Mouse (Mus musculus) kidney, postnatal 0 days (tissue): ENCODE data around the gene Atg13. TPM values are rescaled to one million over a fixed set of nuclear protein-coding genes. Genes with fewer than 3 reads are reported as not detected.
A peak's percentile ranks its signal among the peaks of the same experiment; 100 is the strongest.

Experiments used
- ATAC-seq: fragments of 200-750 bp; cut with Nextera tagmentation; replicated peaks from 2 replicates; pipeline ENCODE4 v1.8.0; 2017; ENCODE audit warnings: low read depth, moderate number of reproducible peaks, moderate TSS enrichment, moderate library complexity; ENCODE audit not compliant: low FRiP score
- DNase-seq: peaks from one replicate; pipeline ENCODE4 v3.0.0-alpha.2; 2016; ENCODE audit warnings: low spot score
- H3K27ac ChIP-seq: fragments of 300-500 bp; sonication (generic); 2 replicates; pipeline ENCODE4 v1.5.1; 2014; ENCODE audit warnings: mild to moderate bottlenecking
- H3K27me3 ChIP-seq: fragments of 300-500 bp; sonication (generic); 2 replicates; pipeline ENCODE4 v1.6.1; 2014; ENCODE audit warnings: low read length, mixed read lengths; ENCODE audit not compliant: insufficient read depth
- H3K36me3 ChIP-seq: fragments of 300-500 bp; sonication (generic); 2 replicates; pipeline ENCODE4 v1.6.1; 2014; ENCODE audit warnings: low read length, mixed read lengths; ENCODE audit not compliant: insufficient read depth
- H3K4me1 ChIP-seq: fragments of 300-500 bp; sonication (generic); replicated peaks from 2 replicates; pipeline ENCODE4 v1.6.1; 2014; ENCODE audit warnings: antibody characterized with exemption, low read length, mixed read lengths; ENCODE audit not compliant: insufficient read depth
- H3K4me2 ChIP-seq: fragments of 300-500 bp; sonication (generic); 2 replicates; pipeline ENCODE4 v1.6.1; 2014; ENCODE audit warnings: mild to moderate bottlenecking, low read length, moderate library complexity, mixed read lengths
- H3K4me3 ChIP-seq: fragments of 300-500 bp; sonication (generic); replicated peaks from 2 replicates; pipeline ENCODE4 v1.5.1; 2014; ENCODE audit warnings: low read depth, low read length
- H3K9ac ChIP-seq: fragments of 300-500 bp; sonication (generic); 2 replicates; pipeline ENCODE4 v1.6.1; 2014; ENCODE audit warnings: low read depth, low read length
- H3K9me3 ChIP-seq: fragments of 300-500 bp; sonication (generic); replicated peaks from 2 replicates; pipeline ENCODE4 v1.6.1; 2016; ENCODE audit warnings: low read length, inconsistent platforms, mixed read lengths
- CTCF ChIP-seq: IDR thresholded peaks from 2 replicates; pipeline ENCODE4 v1.5.1; 2016; ENCODE audit warnings: antibody characterized with exemption, low read depth, mild to moderate bottlenecking, moderate library complexity
- WGBS: fragments of 180-500 bp; shearing (Covaris S2); extraction: QIAGEN DNeasy Blood & Tissue Kit; methylation state at CpG from one replicate; pipeline ENCODE4 v1.1.7; 2014; 5-methylcytosine and 5-hydroxymethylcytosine counted together
- polyA plus RNA-seq: library from polyadenylated mRNA; unstranded; fragments of >200 nt; fragmentation: Nextera tagmentation; extraction: Ambion mirVana; gene quantifications from 2 replicates; pipeline ENCODE4 v1.2.1, GENCODE M21; 2015

Atg13 gene
- polyA plus RNA-seq, 1 experiment from 2014 or later: 20.8 TPM

DNA sequence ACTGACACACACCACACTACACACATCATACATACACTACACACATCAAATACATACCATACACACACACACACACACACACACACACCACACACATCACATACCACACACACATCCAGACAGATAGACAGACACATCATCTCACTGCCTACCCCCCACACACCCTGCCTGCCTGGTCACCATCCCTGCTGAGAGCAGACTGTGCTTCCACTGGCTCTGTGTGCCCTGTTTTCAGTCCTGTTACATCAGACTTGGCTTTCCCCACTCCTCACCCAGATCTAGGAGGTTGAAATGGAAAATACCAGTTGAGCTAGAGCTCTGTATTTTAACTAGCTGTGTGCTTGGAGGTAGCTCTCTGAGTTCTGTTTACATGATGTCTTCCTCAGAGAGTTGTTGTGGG lies 45.6 kb downstream of the Atg13 start:
- no peaks in the 10 kb centered on the region for H3K4me1 ChIP-seq
- no peak overlapping the region for H3K4me3 ChIP-seq
- ATAC-seq: no peak
- H3K4me2 ChIP-seq: no peak overlapping the region
- H3K9ac ChIP-seq: no peak overlapping the region
- H3K27ac ChIP-seq: no peak overlapping the region
- H3K36me3 ChIP-seq: peaks cover 56% of the 10 kb centered on the region
- H3K9me3 ChIP-seq: no peaks in the 10 kb centered on the region
- no peaks in the 10 kb centered on the region for H3K27me3 ChIP-seq
- DNase-seq: no peak
- TF ChIP-seq CTCF: no peak

DNA sequence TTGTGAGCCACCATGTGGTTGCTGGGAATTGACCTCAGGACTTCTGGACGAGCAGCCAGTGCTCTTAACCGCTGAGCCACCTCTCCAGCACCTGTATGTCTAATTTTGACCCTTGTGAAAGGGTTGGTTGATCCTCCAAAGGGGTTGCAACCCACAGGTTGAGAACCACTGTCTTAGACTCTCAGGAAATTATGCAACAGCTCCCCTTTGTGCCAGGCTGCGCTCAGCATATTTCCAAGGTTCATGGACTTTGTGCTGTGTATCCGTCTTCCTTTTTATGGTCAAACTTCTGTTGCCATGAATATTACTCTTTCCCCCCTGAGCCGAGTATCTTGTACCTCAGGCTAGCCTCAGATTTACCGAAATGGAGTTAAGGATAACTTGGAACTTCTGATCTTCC lies 49.4 kb downstream of the Atg13 start:
- no peak for TF ChIP-seq CTCF
- Histone ChIP-seq H3K4me2 (no peak overlapping the region), H3K9ac (no peak overlapping the region), H3K4me3 (no peak overlapping the region), H3K27me3 (no peaks in the 10 kb centered on the region), H3K9me3 (no peaks in the 10 kb centered on the region), H3K36me3 (peaks cover 66% of the 10 kb centered on the region), H3K27ac (no peak overlapping the region), H3K4me1 (no peaks in the 10 kb centered on the region)
- ATAC-seq (no peak), DNase-seq (no peak)
- 88% methylated on average over 6 of the region's 6 CpGs for WGBS

DNA sequence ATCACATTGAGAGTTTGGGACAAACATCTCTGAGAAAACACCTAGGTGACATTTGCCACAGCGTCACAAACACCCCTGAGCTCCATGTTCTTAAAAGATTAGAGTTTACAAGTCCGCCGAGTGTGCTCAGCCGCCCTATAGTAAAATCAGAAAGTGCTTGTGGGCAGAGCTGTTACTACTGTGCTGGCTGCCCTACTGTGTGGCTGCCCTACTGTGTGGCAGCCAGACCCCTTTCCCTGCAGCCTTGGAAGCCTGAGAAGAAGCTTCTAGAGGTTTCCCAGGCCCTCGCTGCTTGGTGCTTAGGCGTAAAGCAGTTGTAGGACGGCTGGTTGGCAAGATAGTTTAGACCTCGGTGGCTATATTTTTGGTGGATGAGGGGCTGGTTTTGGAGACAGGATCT lies 50.7 kb downstream of the Atg13 start:
- no peak overlapping the region for H3K4me2 ChIP-seq
- no peaks in the 10 kb centered on the region for H3K4me1 ChIP-seq
- no peak for DNase-seq
- no peaks in the 10 kb centered on the region for H3K27me3 ChIP-seq
- 96% methylated on average over 8 of the region's 8 CpGs for WGBS
- no peaks in the 10 kb centered on the region for H3K9me3 ChIP-seq
- no peak for ATAC-seq
- TF ChIP-seq CTCF: no peak
- no peak overlapping the region for H3K4me3 ChIP-seq
- no peak overlapping the region for H3K9ac ChIP-seq
- H3K36me3 ChIP-seq: peaks cover 73% of the 10 kb centered on the region
- H3K27ac ChIP-seq: no peak overlapping the region

DNA sequence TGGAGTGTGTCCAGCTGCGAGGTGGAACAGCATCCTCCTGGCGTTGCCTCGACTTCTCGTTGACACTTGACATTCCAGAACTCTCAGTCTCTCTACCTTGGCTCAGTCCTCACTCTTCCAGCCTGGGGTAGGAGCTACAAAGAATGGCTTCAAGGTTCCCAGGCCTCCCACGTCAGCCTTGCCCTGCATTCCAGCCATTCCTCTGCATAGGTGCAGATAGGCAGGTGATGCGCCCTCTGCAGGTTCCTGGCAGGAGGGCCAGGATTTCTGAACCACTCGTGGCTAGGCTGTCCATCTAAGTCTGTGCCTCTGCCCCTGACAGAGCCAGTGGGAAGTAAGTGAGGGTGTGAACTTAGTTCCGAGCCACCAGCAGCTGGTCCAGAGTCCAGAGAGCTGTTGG lies 53.6 kb downstream of the Atg13 start:
- 63% methylated on average over 8 of the region's 8 CpGs for WGBS
- no peak overlapping the region for H3K4me3 ChIP-seq
- no peaks in the 10 kb centered on the region for H3K27me3 ChIP-seq
- H3K4me1 ChIP-seq: peaks cover 6% of the 10 kb centered on the region; the same call in 1 of the 2 replicates
- no peak overlapping the region for H3K9ac ChIP-seq
- no peak for DNase-seq
- H3K4me2 ChIP-seq: no peak overlapping the region
- no peak overlapping the region for H3K27ac ChIP-seq
- H3K9me3 ChIP-seq: no peaks in the 10 kb centered on the region
- peaks cover 54% of the 10 kb centered on the region for H3K36me3 ChIP-seq
- ATAC-seq: peak; percentile 44; the same call in 1 of the 2 replicates
- TF ChIP-seq CTCF: peak; percentile 49

DNA sequence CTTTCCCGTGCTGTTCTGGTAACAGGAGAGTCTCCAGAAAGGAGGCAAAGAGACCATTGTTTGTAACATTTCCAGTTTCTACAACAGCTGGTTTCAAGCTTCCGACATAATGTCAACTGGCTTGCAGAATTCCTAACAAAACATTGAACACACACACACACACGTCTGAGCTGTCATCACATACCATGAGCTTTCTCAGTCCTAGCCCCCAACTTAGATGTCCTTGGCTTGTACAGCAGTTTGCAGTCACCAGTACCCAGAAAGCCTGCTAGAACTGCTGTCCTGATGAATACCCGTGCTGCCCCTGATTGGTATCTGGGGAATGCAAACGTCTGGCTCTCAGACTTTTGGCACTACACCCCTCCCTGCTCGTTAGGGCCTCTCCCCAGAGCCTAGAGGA lies 54.5 kb downstream of the Atg13 start:
- Histone ChIP-seq H3K4me3 (no peak overlapping the region), H3K27ac (no peak overlapping the region), H3K4me2 (no peak overlapping the region), H3K9me3 (no peaks in the 10 kb centered on the region), H3K4me1 (peaks cover 10% of the 10 kb centered on the region; the same call in 1 of the 2 replicates), H3K27me3 (no peaks in the 10 kb centered on the region), H3K9ac (no peak overlapping the region), H3K36me3 (peaks cover 50% of the 10 kb centered on the region)
- ATAC-seq (no peak), DNase-seq (no peak)
- no peak for TF ChIP-seq CTCF
- WGBS: 68% methylated on average over 6 of the region's 6 CpGs

DNA sequence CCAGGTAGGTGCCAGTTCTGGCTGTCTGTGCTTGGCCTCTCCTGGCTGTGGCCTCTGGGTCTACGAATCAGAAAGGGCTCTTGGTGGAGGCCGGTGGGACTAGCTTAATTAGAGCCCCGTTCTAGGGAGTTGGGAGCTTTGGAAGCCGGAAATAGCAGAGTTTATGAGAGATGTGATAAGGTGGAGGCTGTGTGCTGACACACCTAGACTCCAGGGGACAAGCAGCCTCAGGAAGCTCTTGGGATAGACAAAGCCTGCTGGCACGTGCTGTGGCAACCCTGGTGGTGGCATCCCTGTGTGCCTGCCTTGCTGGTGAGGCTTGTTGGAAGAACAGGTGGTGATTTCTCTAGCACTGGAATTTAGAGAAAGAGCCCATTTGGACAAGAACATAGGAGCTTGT lies 55.0 kb downstream of the Atg13 start:
- no peak overlapping the region for H3K4me2 ChIP-seq
- H3K27me3 ChIP-seq: no peaks in the 10 kb centered on the region
- 82% methylated on average over 5 of the region's 5 CpGs for WGBS
- H3K9me3 ChIP-seq: no peaks in the 10 kb centered on the region
- peaks cover 12% of the 10 kb centered on the region; the same call in 1 of the 2 replicates for H3K4me1 ChIP-seq
- H3K4me3 ChIP-seq: no peak overlapping the region
- no peak overlapping the region for H3K9ac ChIP-seq
- peaks cover 49% of the 10 kb centered on the region for H3K36me3 ChIP-seq
- ATAC-seq (no peak), DNase-seq (no peak)
- no peak overlapping the region for H3K27ac ChIP-seq
- no peak for TF ChIP-seq CTCF

DNA sequence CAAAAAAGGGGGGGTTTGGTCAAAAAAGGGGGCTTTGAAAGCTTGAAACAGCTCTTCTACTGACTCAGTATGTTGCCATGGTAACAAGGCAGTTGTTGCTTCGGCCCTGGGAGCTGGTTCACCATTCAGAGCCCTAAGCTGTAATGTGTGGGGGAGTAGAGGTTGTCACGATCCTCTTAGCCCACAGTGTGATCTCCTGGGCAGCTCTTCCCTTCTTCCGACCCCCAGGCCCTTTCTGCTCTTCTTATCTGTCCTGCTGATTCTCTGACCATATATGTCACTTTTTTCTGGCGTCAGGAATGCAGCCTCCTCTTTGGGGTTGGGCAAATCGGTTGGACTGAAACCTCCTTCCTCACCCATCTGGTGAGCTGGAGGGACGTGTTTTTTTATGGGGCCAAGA lies 57.5 kb downstream of the Atg13 start:
- Histone ChIP-seq H3K27ac (no peak overlapping the region), H3K9me3 (no peaks in the 10 kb centered on the region), H3K4me1 (peaks cover 12% of the 10 kb centered on the region; the same call in 1 of the 2 replicates), H3K36me3 (peaks cover 33% of the 10 kb centered on the region), H3K9ac (no peak overlapping the region), H3K4me3 (no peak overlapping the region), H3K27me3 (no peaks in the 10 kb centered on the region), H3K4me2 (0 out of 2 replicates have a peak overlapping the region, but pooled peaks have one; percentile 1)
- TF ChIP-seq CTCF: no peak
- DNase-seq (peak; percentile 71), ATAC-seq (no peak)
- 27% methylated on average over 6 of the region's 6 CpGs for WGBS
